In genomic region chr17:26240990-26241389, GRCm38 (mm10) we compare ENCODE assay signal across 1 mouse cellular context.
TF ChIP-seq lines count a peak whose summit lies in the region.

No protein-coding gene starts in this region.

TF ChIP-seq in MEL, 35 proteins besides CTCF, POLR2A, EP300 and RAD21:
- no peak for TF ChIP-seq MAX (IDR thresholded peaks at IDR 0.05; ENCODE audit: low read length)
- no peak for TF ChIP-seq ZKSCAN1 (IDR thresholded peaks at IDR 0.05; ENCODE audit: low read depth, low read length)
- TF ChIP-seq MEF2A (IDR thresholded peaks at IDR 0.05; ENCODE audit: extremely low read depth, insufficient replicate concordance, low read depth, low read length, poor library complexity, severe bottlenecking) = no peak
- TF ChIP-seq E2F4 (IDR thresholded peaks at IDR 0.05; ENCODE audit: borderline replicate concordance, low read depth, low read length) = no peak
- no peak for TF ChIP-seq ZMIZ1 (IDR thresholded peaks at IDR 0.05; ENCODE audit: low read depth, low read length)
- no peak for TF ChIP-seq TBP (IDR thresholded peaks at IDR 0.05; ENCODE audit: low read depth, low read length)
- TF ChIP-seq MYC (IDR thresholded peaks at IDR 0.05; ENCODE audit: low read depth, low read length) = no peak
- TF ChIP-seq TCF12 (IDR thresholded peaks at IDR 0.05; ENCODE audit: low read depth, low read length) = no peak
- TF ChIP-seq USF1 (IDR thresholded peaks at IDR 0.05; ENCODE audit: low read depth, low read length) = no peak
- no peak for TF ChIP-seq CHD1 (IDR thresholded peaks at IDR 0.05; ENCODE audit: low read depth, low read length)
- TF ChIP-seq MAFK (IDR thresholded peaks at IDR 0.05; ENCODE audit: borderline replicate concordance, low read depth, low read length) = no peak
- TF ChIP-seq ELF1 (IDR thresholded peaks at IDR 0.05; ENCODE audit: low read depth, low read length) = no peak
